7 mouse cellular contexts compared by ENCODE assay signal in genomic region chr2:120076076-120076705, GRCm38 (mm10). TPM values are rescaled to one million over a fixed set of nuclear protein-coding genes. Genes with fewer than 3 reads are reported as not detected.
DNase-seq lines count a peak whose midpoint lies in the region; ATAC-seq and TF ChIP-seq lines count a peak whose summit lies in the region.

No protein-coding gene starts in this region.

- 0 out of 2 replicates have a peak overlapping the region, but pooled peaks have one; percentile 45 for H3K9ac ChIP-seq in intestine, embryonic 16.5 days (ENCODE audit: low read depth, low read length)
- H3K9ac ChIP-seq in midbrain, embryonic 14.5 days (replicated peaks; ENCODE audit: low read length): peak overlapping the region; percentile 9; the same call in 1 of the 2 replicates

- peak; percentile 84 for ATAC-seq in intestine, embryonic 16.5 days
- peak; percentile 24; the same call in 1 of the 2 replicates for ATAC-seq in midbrain, embryonic 14.5 days (ENCODE audit: low FRiP score, low TSS enrichment)

- H3K4me2 ChIP-seq in intestine, embryonic 16.5 days (ENCODE audit: low read depth, low read length): peak overlapping the region; percentile 75
- H3K4me2 ChIP-seq in midbrain, embryonic 14.5 days (ENCODE audit: low read length): peak overlapping the region; percentile 63

- no peaks in the 10 kb centered on the region for H3K9me3 ChIP-seq in intestine, embryonic 16.5 days (ENCODE audit: control insufficient read depth, low read length)
- no peaks in the 10 kb centered on the region for H3K9me3 ChIP-seq in midbrain, embryonic 14.5 days (ENCODE audit: control insufficient read depth, low read length)

- WGBS in intestine, embryonic 16.5 days: 2% methylated on average over 36 of the region's 36 CpGs
- WGBS in midbrain, embryonic 14.5 days: under 1% methylated on average over 36 of the region's 36 CpGs

- H3K4me3 ChIP-seq in intestine, embryonic 16.5 days (ENCODE audit: low read length): peak overlapping the region; percentile 44
- H3K4me3 ChIP-seq in midbrain, embryonic 14.5 days (replicated peaks; ENCODE audit: low read depth, low read length): peak overlapping the region; percentile 36
- peak overlapping the region; percentile 9 for H3K4me3 ChIP-seq in testis, adult 2 months (ENCODE audit: control insufficient read depth, low read depth, low read length)

- no peaks in the 10 kb centered on the region for H3K36me3 ChIP-seq in intestine, embryonic 16.5 days (ENCODE audit: control insufficient read depth, insufficient read depth, low read length)
- no peaks in the 10 kb centered on the region for H3K36me3 ChIP-seq in midbrain, embryonic 14.5 days (ENCODE audit: control insufficient read depth, insufficient read depth, low read length)
- no peaks in the 10 kb centered on the region for H3K36me3 ChIP-seq in testis, adult 2 months (ENCODE audit: control insufficient read depth, insufficient read depth, low read length)

- no peak for TF ChIP-seq POLR2A in testis, adult 2 months (IDR thresholded peaks at IDR 0.05; ENCODE audit: control insufficient read depth, low read depth, low read length)

- DNase-seq in adrenal gland, adult 2 months: peak; percentile 60
- DNase-seq in cerebellum, adult 9-10 months: peak; percentile 66
- peak; percentile 46 for DNase-seq in gastrocnemius, adult 18-20 months (ENCODE audit: low spot score)
- peak; percentile 61 for DNase-seq in liver
- DNase-seq in midbrain, embryonic 14.5 days: peak; percentile 75

- peaks cover 22% of the 10 kb centered on the region for H3K4me1 ChIP-seq in intestine, embryonic 16.5 days (ENCODE audit: control insufficient read depth, insufficient read depth, low read length)
- no peaks in the 10 kb centered on the region for H3K4me1 ChIP-seq in midbrain, embryonic 14.5 days (ENCODE audit: control insufficient read depth, insufficient read depth, low read length)
- peaks cover 2% of the 10 kb centered on the region for H3K4me1 ChIP-seq in testis, adult 2 months (ENCODE audit: control insufficient read depth, insufficient read depth, low read length)

- peak; percentile 32; the same call in 1 of the 2 replicates for TF ChIP-seq CTCF in testis, adult 2 months (IDR thresholded peaks at IDR 0.05; ENCODE audit: control insufficient read depth, insufficient read depth, insufficient replicate concordance, low read depth, low read length)

- peaks cover 5% of the 10 kb centered on the region; the same call in 1 of the 2 replicates for H3K27me3 ChIP-seq in intestine, embryonic 16.5 days (replicated peaks; ENCODE audit: control insufficient read depth, insufficient read depth, low read length)
- H3K27me3 ChIP-seq in midbrain, embryonic 14.5 days (ENCODE audit: control insufficient read depth, insufficient read depth, low read length): peaks cover 17% of the 10 kb centered on the region
- no peaks in the 10 kb centered on the region for H3K27me3 ChIP-seq in testis, adult 2 months (ENCODE audit: control insufficient read depth, insufficient read depth, low read length)

- H3K27ac ChIP-seq in intestine, embryonic 16.5 days (ENCODE audit: low read length): no peak overlapping the region
- H3K27ac ChIP-seq in midbrain, embryonic 14.5 days (replicated peaks; ENCODE audit: low read depth, low read length): no peak overlapping the region
- H3K27ac ChIP-seq in testis, adult 2 months (ENCODE audit: control insufficient read depth, insufficient read depth, low read depth, low read length): no peak overlapping the region

RNA-seq across cellular contexts. Expression of gene Pla2g4b, which starts 43.0 kb away (rescaled TPM):
- 1 to 10 TPM; 1.4 to 2.2 TPM for total RNA-seq in adrenal gland, adult 2 months (2021)
- polyA plus RNA-seq in adrenal gland, adult 2 months (2012; rRNA removed): 10.0 and 10.2 TPM in 2 replicates
- total RNA-seq in gastrocnemius, adult 18-20 months (2021): 1 to 10 TPM in 1 of 2 experiments, under 1 TPM in 1; 0.45 to 1.2 TPM
- polyA plus RNA-seq in intestine, embryonic 16.5 days (2015; fragmentation: Nextera tagmentation; extraction: Ambion mirVana): 0.49 and 0.94 TPM in 2 replicates
- 2.6 and 4.0 TPM in 2 replicates for polyA plus RNA-seq in midbrain, embryonic 14.5 days (2014; fragmentation: Nextera tagmentation; extraction: Ambion mirVana)
- polyA plus RNA-seq in testis, adult 2 months (2012; rRNA removed): 2.7 and 4.1 TPM in 2 replicates

RNA-seq across cellular contexts. Expression of gene Gm28042, which starts 48.9 kb away (rescaled TPM):
- under 1 TPM; 0.78 to 0.93 TPM for total RNA-seq in adrenal gland, adult 2 months (2021)
- 9.0 and 9.3 TPM in 2 replicates for polyA plus RNA-seq in adrenal gland, adult 2 months (2012; rRNA removed)
- under 1 TPM; 0.41 to 0.52 TPM for total RNA-seq in gastrocnemius, adult 18-20 months (2021)
- polyA plus RNA-seq in intestine, embryonic 16.5 days (2015; fragmentation: Nextera tagmentation; extraction: Ambion mirVana): 2.4 and 3.8 TPM in 2 replicates
- polyA plus RNA-seq in midbrain, embryonic 14.5 days (2014; fragmentation: Nextera tagmentation; extraction: Ambion mirVana): 4.0 and 5.2 TPM in 2 replicates
- 3.1 and 3.7 TPM in 2 replicates for polyA plus RNA-seq in testis, adult 2 months (2012; rRNA removed)

RNA-seq across cellular contexts. Expression of gene Jmjd7, which starts 48.9 kb away (rescaled TPM):
- 1 to 10 TPM; 5.9 to 7.6 TPM for total RNA-seq in adrenal gland, adult 2 months (2021)
- polyA plus RNA-seq in adrenal gland, adult 2 months (2012; rRNA removed): 7.1 and 7.9 TPM in 2 replicates
- total RNA-seq in gastrocnemius, adult 18-20 months (2021): 1 to 10 TPM; 2.4 to 3.0 TPM
- 16.1 and 17.4 TPM in 2 replicates for polyA plus RNA-seq in intestine, embryonic 16.5 days (2015; fragmentation: Nextera tagmentation; extraction: Ambion mirVana)
- 16.7 and 18.7 TPM in 2 replicates for polyA plus RNA-seq in midbrain, embryonic 14.5 days (2014; fragmentation: Nextera tagmentation; extraction: Ambion mirVana)
- 6.4 and 7.3 TPM in 2 replicates for polyA plus RNA-seq in testis, adult 2 months (2012; rRNA removed)
